14 mouse cellular contexts compared by ENCODE assay signal in the genomic region with DNA sequence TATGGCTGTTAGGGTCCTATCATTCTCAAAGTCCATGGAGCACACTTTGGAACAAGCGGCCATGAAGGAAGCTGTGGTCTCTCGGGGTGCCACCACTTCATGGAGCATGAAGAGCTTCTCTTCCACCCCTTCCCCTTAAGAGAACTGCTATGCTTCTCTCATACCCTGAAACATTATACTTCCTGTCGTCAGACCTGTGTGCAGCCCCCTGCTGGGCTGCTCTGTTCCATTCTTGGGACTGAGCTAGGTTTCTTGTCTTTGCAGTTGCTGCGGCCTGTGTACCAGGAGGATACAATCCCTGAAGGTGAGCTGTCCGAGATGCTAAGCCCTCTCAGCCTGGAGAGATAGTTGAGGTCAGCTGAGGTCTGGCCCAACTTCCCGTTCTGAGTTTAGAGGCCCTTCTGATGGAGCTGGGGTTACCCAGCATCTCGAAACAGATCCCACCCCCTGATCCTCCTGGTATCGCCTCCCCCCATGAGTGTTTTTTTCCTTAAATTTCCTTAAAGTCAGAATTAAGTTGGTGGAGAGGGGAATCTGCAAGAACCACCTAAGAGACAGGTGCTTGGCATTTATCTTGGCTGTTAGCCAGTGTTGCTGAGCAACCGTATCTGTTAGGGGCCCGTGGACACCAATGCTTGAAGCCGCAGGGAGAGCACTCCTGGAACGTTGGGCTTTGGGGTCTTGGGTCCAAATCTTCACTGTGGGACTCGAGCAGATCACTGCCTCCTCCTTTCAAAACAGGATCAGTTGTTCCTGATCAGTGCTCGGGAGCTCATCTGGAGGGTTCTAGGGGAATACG.
DNase-seq lines count a peak whose midpoint lies in the region; ATAC-seq lines count a peak whose summit lies in the region.
"Had no signal": no experiment of that assay in that cellular context is flagged by ENCODE, and none has a peak within 500 bp of the region (broad histone marks: within the 10 kb centered on the region; RNA-seq: fewer than 3 reads in every experiment).

No protein-coding gene starts in this region.

- H3K9ac ChIP-seq in heart, embryonic 11.5 days (ENCODE audit: low read depth, low read length), result no peak overlapping the region
- no peak overlapping the region for H3K9ac ChIP-seq in neural tube, embryonic 13.5 days
- H3K9ac ChIP-seq in neural tube, embryonic 15.5 days (replicated peaks), result no peak overlapping the region
- no peak overlapping the region for H3K9ac ChIP-seq in intestine, embryonic 15.5 days
- H3K9ac ChIP-seq: liver, embryonic 13.5 days had no signal

- ATAC-seq in heart, embryonic 11.5 days (replicated peaks; ENCODE audit: insufficient number of reproducible peaks, low FRiP score, low TSS enrichment), result no peak
- no peak for ATAC-seq in neural tube, embryonic 13.5 days (ENCODE audit: low read depth)
- no peak for ATAC-seq in neural tube, embryonic 15.5 days (ENCODE audit: low FRiP score)
- ATAC-seq in intestine, embryonic 15.5 days, result peak; percentile 52
- ATAC-seq: Patski had no signal

- H3K4me3 ChIP-seq in heart, embryonic 11.5 days (ENCODE audit: low read depth, low read length), result no peak overlapping the region
- no peak overlapping the region for H3K4me3 ChIP-seq in neural tube, embryonic 13.5 days
- H3K4me3 ChIP-seq in neural tube, embryonic 15.5 days (replicated peaks), result no peak overlapping the region
- no peak overlapping the region for H3K4me3 ChIP-seq in intestine, embryonic 15.5 days (replicated peaks)
- H3K4me3 ChIP-seq: erythroblast, embryonic 14.5 days; liver, embryonic 13.5 days had no signal

- H3K9me3 ChIP-seq in heart, embryonic 11.5 days (replicated peaks; ENCODE audit: control insufficient read depth, low read length), result no peaks in the 10 kb centered on the region
- H3K9me3 ChIP-seq in neural tube, embryonic 13.5 days, result no peaks in the 10 kb centered on the region
- no peaks in the 10 kb centered on the region for H3K9me3 ChIP-seq in neural tube, embryonic 15.5 days (replicated peaks)
- no peaks in the 10 kb centered on the region for H3K9me3 ChIP-seq in intestine, embryonic 15.5 days
- H3K9me3 ChIP-seq: liver, embryonic 13.5 days had no signal

- peaks cover 43% of the 10 kb centered on the region for H3K4me1 ChIP-seq in heart, embryonic 11.5 days (ENCODE audit: control insufficient read depth, insufficient read depth, low read length)
- H3K4me1 ChIP-seq in neural tube, embryonic 13.5 days (replicated peaks), result peaks cover 86% of the 10 kb centered on the region
- peaks cover 44% of the 10 kb centered on the region for H3K4me1 ChIP-seq in neural tube, embryonic 15.5 days
- peaks cover 71% of the 10 kb centered on the region for H3K4me1 ChIP-seq in intestine, embryonic 15.5 days (replicated peaks)

- H3K27ac ChIP-seq in heart, embryonic 11.5 days (ENCODE audit: low read depth, low read length), result peak overlapping the region; percentile 16; the same call in 1 of the 2 replicates
- peak overlapping the region; percentile 68 for H3K27ac ChIP-seq in neural tube, embryonic 13.5 days (replicated peaks)
- H3K27ac ChIP-seq in neural tube, embryonic 15.5 days (replicated peaks), result no peak overlapping the region
- H3K27ac ChIP-seq in intestine, embryonic 15.5 days, result peak overlapping the region; percentile 10; the same call in 1 of the 2 replicates
- H3K27ac ChIP-seq: liver, embryonic 13.5 days; macrophage had no signal

- H3K36me3 ChIP-seq in heart, embryonic 11.5 days (ENCODE audit: control insufficient read depth, insufficient read depth, low read length), result no peaks in the 10 kb centered on the region
- H3K36me3 ChIP-seq in neural tube, embryonic 13.5 days, result no peaks in the 10 kb centered on the region
- no peaks in the 10 kb centered on the region for H3K36me3 ChIP-seq in neural tube, embryonic 15.5 days
- H3K36me3 ChIP-seq in intestine, embryonic 15.5 days, result no peaks in the 10 kb centered on the region
- H3K36me3 ChIP-seq: liver, embryonic 13.5 days had no signal

- peaks cover 22% of the 10 kb centered on the region for H3K27me3 ChIP-seq in heart, embryonic 11.5 days (ENCODE audit: control insufficient read depth, insufficient read depth, low read length)
- H3K27me3 ChIP-seq in neural tube, embryonic 13.5 days, result no peaks in the 10 kb centered on the region
- H3K27me3 ChIP-seq in neural tube, embryonic 15.5 days (replicated peaks), result no peaks in the 10 kb centered on the region
- no peaks in the 10 kb centered on the region for H3K27me3 ChIP-seq in intestine, embryonic 15.5 days (replicated peaks)
- H3K27me3 ChIP-seq: CH12.LX; liver, embryonic 13.5 days; Patski had no signal

- H3K4me2 ChIP-seq in heart, embryonic 11.5 days, result peak overlapping the region; percentile 7; the same call in 1 of the 2 replicates
- H3K4me2 ChIP-seq in neural tube, embryonic 13.5 days, result no peak overlapping the region
- no peak overlapping the region for H3K4me2 ChIP-seq in neural tube, embryonic 15.5 days
- no peak overlapping the region for H3K4me2 ChIP-seq in intestine, embryonic 15.5 days (replicated peaks)
- H3K4me2 ChIP-seq: liver, embryonic 13.5 days had no signal

- WGBS in heart, embryonic 11.5 days (ENCODE audit: insufficient replicate concordance), result 50% methylated on average over 15 of the region's 15 CpGs
- 68% methylated on average over 15 of the region's 15 CpGs for WGBS in neural tube, embryonic 13.5 days
- WGBS in neural tube, embryonic 15.5 days, result 64% methylated on average over 15 of the region's 15 CpGs
- WGBS in intestine, embryonic 15.5 days, result 56% methylated on average over 15 of the region's 15 CpGs

- no peak for DNase-seq in heart, adult 18-20 months
- no peak for DNase-seq in right cerebral cortex, adult 2 months (ENCODE audit: low spot score in 2 of 2)
- no peak for DNase-seq in spleen, postnatal 10 days (ENCODE audit: low spot score in 2 of 2)
- DNase-seq: liver, embryonic 13.5 days; spleen, adult 18-20 months; thymus, postnatal 25 days had no signal
